Mouse (Mus musculus): ENCODE data around the gene Sorcs1.

DNA sequence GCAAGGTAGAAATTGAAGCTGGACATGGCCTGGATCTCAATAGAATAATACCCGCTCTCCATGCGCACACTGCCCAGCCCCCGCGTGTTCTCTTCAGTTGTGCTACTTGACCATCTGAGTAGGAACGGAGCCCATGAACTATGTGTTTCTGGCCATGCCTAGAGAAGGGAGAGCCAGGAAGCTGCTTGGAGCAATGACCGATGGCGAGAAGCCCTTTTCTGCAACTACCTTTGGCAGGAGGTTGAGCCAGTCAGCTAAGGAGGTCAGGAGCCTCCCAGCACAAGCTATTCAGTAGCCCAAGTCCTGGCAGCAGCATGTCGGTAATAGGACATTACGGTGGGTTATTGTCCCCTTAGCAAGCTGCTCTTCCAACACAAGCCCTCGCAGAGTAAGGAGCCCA, 352.8 kb downstream of the Sorcs1 start:
- TF ChIP-seq EP300 (IDR thresholded peaks at IDR 0.05; ENCODE audit: low read depth), result no peak
- TF ChIP-seq CTCF (IDR thresholded peaks at IDR 0.05; ENCODE audit: low read depth), result no peak
